7 mouse cellular contexts compared by ENCODE assay signal in the genomic region with DNA sequence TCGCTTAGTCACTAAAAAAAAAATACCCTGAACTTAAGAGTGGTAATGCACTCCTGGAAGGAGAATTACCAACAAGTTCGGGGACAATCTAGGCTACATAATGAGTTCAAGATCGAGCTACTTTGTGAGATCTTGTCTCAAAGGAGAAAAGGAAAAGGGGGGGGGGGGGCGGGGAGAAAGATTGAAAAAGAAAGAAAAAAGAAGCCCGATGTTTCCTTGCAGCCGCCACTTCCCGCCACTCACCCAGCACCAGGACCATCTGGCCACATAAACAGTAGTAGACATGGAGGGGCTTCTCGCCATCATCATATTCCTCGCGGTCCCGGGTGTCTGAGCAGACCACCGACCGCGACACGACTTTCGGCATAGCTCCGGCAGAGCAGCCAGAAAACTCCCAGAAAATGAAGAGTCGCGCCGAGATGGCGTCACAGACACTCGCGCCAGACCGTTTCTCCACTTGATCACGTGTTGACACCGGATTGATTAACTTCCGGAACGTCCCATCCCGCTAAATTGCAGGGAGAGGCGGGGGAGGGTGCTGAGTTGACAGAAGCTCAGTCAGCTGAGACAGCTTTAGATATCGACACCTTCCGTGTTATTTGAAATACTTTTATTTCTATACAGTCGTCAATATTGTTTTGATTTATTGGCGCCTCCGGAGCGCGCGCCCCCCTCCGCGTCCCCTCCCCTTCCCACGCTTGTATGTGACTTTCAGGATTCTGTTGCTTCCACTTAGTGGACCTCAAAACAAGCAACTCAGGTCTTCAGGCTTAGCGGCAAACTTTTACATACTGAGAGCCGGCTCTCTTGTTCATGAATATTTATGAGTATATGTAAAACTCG. TPM values are rescaled to one million over a fixed set of nuclear protein-coding genes. Genes with fewer than 3 reads are reported as not detected.
DNase-seq lines count a peak whose midpoint lies in the region; ATAC-seq lines count a peak whose summit lies in the region.

No protein-coding gene starts in this region.

- H3K9ac ChIP-seq in intestine, embryonic 16.5 days (ENCODE audit: low read depth, low read length) = peak overlapping the region; percentile 59
- peak overlapping the region; percentile 44 for H3K9ac ChIP-seq in midbrain, embryonic 11.5 days (ENCODE audit: low read length)

- DNase-seq in adrenal gland, adult 18-20 months (ENCODE audit: low spot score in 2 of 2) = peak; percentile 60 to 67
- peak; percentile 86 for DNase-seq in embryo, embryonic 11 days
- DNase-seq in gastrocnemius, postnatal 36 days = peak; percentile 68 to 75
- DNase-seq in left cerebral cortex, postnatal 36 days (ENCODE audit: low spot score in 2 of 2) = peak; percentile 72 to 83
- DNase-seq in midbrain, embryonic 11.5 days (ENCODE audit: low spot score, missing footprints) = peak; percentile 94
- peak; percentile 67 for DNase-seq in skeletal muscle tissue, adult 2 months (ENCODE audit: low read depth, low spot score)

- H3K4me1 ChIP-seq in intestine, embryonic 16.5 days (ENCODE audit: control insufficient read depth, insufficient read depth, low read length) = peaks cover 3% of the 10 kb centered on the region; the same call in 1 of the 2 replicates
- H3K4me1 ChIP-seq in midbrain, embryonic 11.5 days (ENCODE audit: control insufficient read depth, insufficient read depth, low read length) = peaks cover 3% of the 10 kb centered on the region; the same call in 1 of the 2 replicates

- peak overlapping the region; percentile 44 for H3K4me2 ChIP-seq in intestine, embryonic 16.5 days (ENCODE audit: low read depth, low read length)
- peak overlapping the region; percentile 44 for H3K4me2 ChIP-seq in midbrain, embryonic 11.5 days

- ATAC-seq in intestine, embryonic 16.5 days = peak; percentile 89
- peak; percentile 89 for ATAC-seq in midbrain, embryonic 11.5 days (ENCODE audit: low FRiP score)

- H3K36me3 ChIP-seq in intestine, embryonic 16.5 days (ENCODE audit: control insufficient read depth, insufficient read depth, low read length) = no peaks in the 10 kb centered on the region
- no peaks in the 10 kb centered on the region for H3K36me3 ChIP-seq in midbrain, embryonic 11.5 days (ENCODE audit: control insufficient read depth, insufficient read depth, low read length)

- no peak overlapping the region for H3K27ac ChIP-seq in intestine, embryonic 16.5 days (ENCODE audit: low read length)
- H3K27ac ChIP-seq in midbrain, embryonic 11.5 days (ENCODE audit: low read depth, low read length) = no peak overlapping the region

- H3K9me3 ChIP-seq in intestine, embryonic 16.5 days (ENCODE audit: control insufficient read depth, low read length) = no peaks in the 10 kb centered on the region
- no peaks in the 10 kb centered on the region for H3K9me3 ChIP-seq in midbrain, embryonic 11.5 days (ENCODE audit: control insufficient read depth, low read length)

- no peaks in the 10 kb centered on the region for H3K27me3 ChIP-seq in intestine, embryonic 16.5 days (replicated peaks; ENCODE audit: control insufficient read depth, insufficient read depth, low read length)
- no peaks in the 10 kb centered on the region for H3K27me3 ChIP-seq in midbrain, embryonic 11.5 days (ENCODE audit: control insufficient read depth, insufficient read depth, low read length)

- 14% methylated on average over 43 of the region's 44 CpGs for WGBS in intestine, embryonic 16.5 days
- WGBS in midbrain, embryonic 11.5 days = 20% methylated on average over 34 of the region's 44 CpGs

- intact Hi-C loops in gastrocnemius, postnatal 36 days (cut with DNase I) = no loop called here
- intact Hi-C loops in left cerebral cortex, postnatal 36 days (cut with DNase I) = no loop called here

- H3K4me3 ChIP-seq in intestine, embryonic 16.5 days (ENCODE audit: low read length) = peak overlapping the region; percentile 49
- H3K4me3 ChIP-seq in midbrain, embryonic 11.5 days (ENCODE audit: low read depth, low read length) = peak overlapping the region; percentile 37

RNA-seq across cellular contexts. Expression of gene Ube2a, which starts 9.7 kb away (rescaled TPM):
- 10 to 100 TPM; 57.3 to 74.1 TPM for total RNA-seq in adrenal gland, adult 18-20 months (2021)
- 10 to 100 TPM; 37.8 to 38.8 TPM for total RNA-seq in gastrocnemius, postnatal 36 days (2021)
- polyA plus RNA-seq in intestine, embryonic 16.5 days (2015; fragmentation: Nextera tagmentation; extraction: Ambion mirVana) = 105 and 108 TPM in 2 replicates
- 10 to 100 TPM; 48.7 to 50.8 TPM for total RNA-seq in left cerebral cortex, postnatal 36 days (2021)
- 119 and 120 TPM in 2 replicates for polyA plus RNA-seq in midbrain, embryonic 11.5 days (2014; fragmentation: Nextera tagmentation; extraction: Ambion mirVana)

RNA-seq across cellular contexts. Expression of gene C330007P06Rik, which starts 9.9 kb away (rescaled TPM):
- 10 to 100 TPM; 48.6 to 50.9 TPM for total RNA-seq in adrenal gland, adult 18-20 months (2021)
- total RNA-seq in gastrocnemius, postnatal 36 days (2021) = 10 to 100 TPM; 10.6 to 10.7 TPM
- polyA plus RNA-seq in intestine, embryonic 16.5 days (2015; fragmentation: Nextera tagmentation; extraction: Ambion mirVana) = 24.9 and 25.5 TPM in 2 replicates
- total RNA-seq in left cerebral cortex, postnatal 36 days (2021) = 10 to 100 TPM; 37.2 to 37.7 TPM
- polyA plus RNA-seq in midbrain, embryonic 11.5 days (2014; fragmentation: Nextera tagmentation; extraction: Ambion mirVana) = 35.6 and 39.5 TPM in 2 replicates

RNA-seq across cellular contexts. Expression of gene Nkrf, which starts 38.7 kb away (rescaled TPM):
- 10 to 100 TPM; 11.8 to 13.4 TPM for total RNA-seq in adrenal gland, adult 18-20 months (2021)
- total RNA-seq in gastrocnemius, postnatal 36 days (2021) = 1 to 10 TPM; 2.3 to 2.6 TPM
- polyA plus RNA-seq in intestine, embryonic 16.5 days (2015; fragmentation: Nextera tagmentation; extraction: Ambion mirVana) = 1.4 and 1.5 TPM in 2 replicates
- total RNA-seq in left cerebral cortex, postnatal 36 days (2021) = 10 to 100 TPM; 31.2 to 32.3 TPM
- 7.0 and 7.3 TPM in 2 replicates for polyA plus RNA-seq in midbrain, embryonic 11.5 days (2014; fragmentation: Nextera tagmentation; extraction: Ambion mirVana)
